Mouse (Mus musculus): ENCODE measurements around the gene Enah.

GRCm38 (mm10) chr1:181847396-181847795 lies 172.4 kb downstream of the Enah start:
- TF ChIP-seq CTCF (IDR thresholded peaks at IDR 0.05; ENCODE audit: low read depth, low read length) (no peak), POLR2A (IDR thresholded peaks at IDR 0.05; ENCODE audit: extremely low read depth, insufficient read depth, low read length) (no peak)
